Mouse (Mus musculus): ENCODE data around the gene Arl4c. TPM values are rescaled to one million over a fixed set of nuclear protein-coding genes. Genes with fewer than 3 reads are reported as not detected.
A peak's percentile ranks its signal among the peaks of the same experiment; 100 is the strongest.

The Arl4c gene
- polyA plus RNA-seq (2014; fragmentation: Nextera tagmentation; extraction: Ambion mirVana) = 3.1 and 4.4 TPM in 2 replicates

GRCm38 (mm10) chr1:88701870-88702661 is at the start of gene Arl4c:
TSS of gene Arl4c (minus strand) at chr1:88702221.
- peak within 1 kb of the TSS; percentile 81 to 88 for H3K4me3 ChIP-seq (ENCODE audit: control insufficient read depth in 1 of 2, insufficient read depth in 1 of 2, low read depth in 1 of 2, low read length in 2 of 2)
- H3K27ac ChIP-seq (replicated peaks in 1 of 2; ENCODE audit: control insufficient read depth in 1 of 2, insufficient read depth in 1 of 2, low read depth in 2 of 2, low read length in 2 of 2) = peak within 1 kb of the TSS; percentile 74 to 89
- peak within 1 kb of the TSS; percentile 91 for H3K9ac ChIP-seq (ENCODE audit: low read length)
- WGBS = 2% methylated on average over 82 of the region's 91 CpGs
- H3K27me3 ChIP-seq (ENCODE audit: control insufficient read depth, insufficient read depth, low read length) = no peaks in the 10 kb centered on the region
- H3K9me3 ChIP-seq (ENCODE audit: control insufficient read depth, low read length) = no peaks in the 10 kb centered on the region
- H3K4me2 ChIP-seq (ENCODE audit: low read length) = peak within 1 kb of the TSS; percentile 93
- H3K36me3 ChIP-seq (ENCODE audit: control insufficient read depth, insufficient read depth, low read length) = peaks cover 9% of the 10 kb centered on the region; the same call in 1 of the 2 replicates
- peak; percentile 84 for ATAC-seq (ENCODE audit: insufficient number of reproducible peaks, insufficient read depth, low FRiP score, low read depth)
- H3K4me1 ChIP-seq (ENCODE audit: control insufficient read depth in 2 of 2, insufficient read depth in 2 of 2, low read length in 2 of 2) = peaks cover 7 to 16% of the 10 kb centered on the region in 2 experiments; a peak in 2 of 4 replicates

- no peaks in the 10 kb centered on the region for H3K36me3 ChIP-seq (ENCODE audit: control insufficient read depth, insufficient read depth, low read length)
- 78% methylated on average over 6 of the region's 6 CpGs for WGBS
- H3K4me2 ChIP-seq (ENCODE audit: low read length) = no peak overlapping the region
- no peak overlapping the region for H3K4me3 ChIP-seq (ENCODE audit: control insufficient read depth in 1 of 2, insufficient read depth in 1 of 2, low read depth in 1 of 2, low read length in 2 of 2)
- no peak overlapping the region for H3K27ac ChIP-seq (replicated peaks in 1 of 2; ENCODE audit: control insufficient read depth in 1 of 2, insufficient read depth in 1 of 2, low read depth in 2 of 2, low read length in 2 of 2)
- H3K4me1 ChIP-seq (ENCODE audit: control insufficient read depth in 2 of 2, insufficient read depth in 2 of 2, low read length in 2 of 2) = 0 out of 4 replicates have a peak, but pooled peaks cover 0 to 2% of the 10 kb centered on the region in 2 experiments
- ATAC-seq (ENCODE audit: insufficient number of reproducible peaks, insufficient read depth, low FRiP score, low read depth) = no peak
- H3K9ac ChIP-seq (ENCODE audit: low read length) = no peak overlapping the region
- 0 out of 2 replicates have a peak, but pooled peaks cover 4% of the 10 kb centered on the region for H3K27me3 ChIP-seq (ENCODE audit: control insufficient read depth, insufficient read depth, low read length)
- no peaks in the 10 kb centered on the region for H3K9me3 ChIP-seq (ENCODE audit: control insufficient read depth, low read length)
These were observed 49.3 kb upstream of the Arl4c start for GRCm38 (mm10) chr1:88751332-88751731.

GRCm38 (mm10) chr1:88750576-88750975 is 48.6 kb upstream of the Arl4c start:
- WGBS = 81% methylated on average over 7 of the region's 7 CpGs
- Histone ChIP-seq H3K4me2 (ENCODE audit: low read length) (no peak overlapping the region), H3K9ac (ENCODE audit: low read length) (no peak overlapping the region), H3K9me3 (ENCODE audit: control insufficient read depth, low read length) (no peaks in the 10 kb centered on the region), H3K4me1 (ENCODE audit: control insufficient read depth in 2 of 2, insufficient read depth in 2 of 2, low read length in 2 of 2) (peaks cover 0 to 2% of the 10 kb centered on the region in 2 experiments; a peak in 1 of 4 replicates), H3K4me3 (ENCODE audit: control insufficient read depth in 1 of 2, insufficient read depth in 1 of 2, low read depth in 1 of 2, low read length in 2 of 2) (no peak overlapping the region), H3K27ac (replicated peaks in 1 of 2; ENCODE audit: control insufficient read depth in 1 of 2, insufficient read depth in 1 of 2, low read depth in 2 of 2, low read length in 2 of 2) (no peak overlapping the region), H3K27me3 (ENCODE audit: control insufficient read depth, insufficient read depth, low read length) (0 out of 2 replicates have a peak, but pooled peaks cover 4% of the 10 kb centered on the region), H3K36me3 (ENCODE audit: control insufficient read depth, insufficient read depth, low read length) (no peaks in the 10 kb centered on the region)
- ATAC-seq (ENCODE audit: insufficient number of reproducible peaks, insufficient read depth, low FRiP score, low read depth) = no peak

DNA sequence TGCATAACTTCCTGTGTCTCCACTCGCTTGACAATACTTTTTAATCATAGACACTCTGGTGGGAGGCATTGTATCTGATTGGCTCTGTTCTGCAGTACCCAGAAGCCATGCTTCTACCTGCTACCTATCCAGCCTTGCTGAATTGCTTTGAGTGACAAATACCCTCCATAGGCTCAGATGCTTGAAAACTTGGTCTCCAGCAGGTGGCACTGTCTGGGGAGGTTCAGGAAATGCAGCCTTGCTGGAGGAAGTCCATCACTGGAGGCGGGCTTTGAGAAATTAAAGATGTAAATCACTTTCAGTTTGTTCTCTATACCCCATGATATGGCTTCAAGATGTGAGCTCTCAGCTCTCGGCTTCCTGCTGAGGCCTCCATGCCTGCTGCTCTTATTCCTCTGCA is 48.1 kb upstream of the Arl4c start:
- peaks cover 0 to 3% of the 10 kb centered on the region in 2 experiments; a peak in 1 of 4 replicates for H3K4me1 ChIP-seq (ENCODE audit: control insufficient read depth in 2 of 2, insufficient read depth in 2 of 2, low read length in 2 of 2)
- H3K27me3 ChIP-seq (ENCODE audit: control insufficient read depth, insufficient read depth, low read length) = 0 out of 2 replicates have a peak, but pooled peaks cover 4% of the 10 kb centered on the region
- no peak overlapping the region for H3K4me3 ChIP-seq (ENCODE audit: control insufficient read depth in 1 of 2, insufficient read depth in 1 of 2, low read depth in 1 of 2, low read length in 2 of 2)
- H3K36me3 ChIP-seq (ENCODE audit: control insufficient read depth, insufficient read depth, low read length) = no peaks in the 10 kb centered on the region
- no peak overlapping the region for H3K27ac ChIP-seq (replicated peaks in 1 of 2; ENCODE audit: control insufficient read depth in 1 of 2, insufficient read depth in 1 of 2, low read depth in 2 of 2, low read length in 2 of 2)
- ATAC-seq (ENCODE audit: insufficient number of reproducible peaks, insufficient read depth, low FRiP score, low read depth) = no peak
- 87% methylated on average over 3 of the region's 3 CpGs for WGBS
- H3K4me2 ChIP-seq (ENCODE audit: low read length) = no peak overlapping the region
- H3K9ac ChIP-seq (ENCODE audit: low read length) = no peak overlapping the region
- H3K9me3 ChIP-seq (ENCODE audit: control insufficient read depth, low read length) = no peaks in the 10 kb centered on the region

- 72% methylated on average over 8 of the region's 8 CpGs for WGBS
- Histone ChIP-seq H3K36me3 (ENCODE audit: control insufficient read depth, insufficient read depth, low read length) (no peaks in the 10 kb centered on the region), H3K4me2 (ENCODE audit: low read length) (no peak overlapping the region), H3K27ac (replicated peaks in 1 of 2; ENCODE audit: control insufficient read depth in 1 of 2, insufficient read depth in 1 of 2, low read depth in 2 of 2, low read length in 2 of 2) (no peak overlapping the region), H3K4me1 (ENCODE audit: control insufficient read depth in 2 of 2, insufficient read depth in 2 of 2, low read length in 2 of 2) (peaks cover 0 to 3% of the 10 kb centered on the region in 2 experiments; a peak in 1 of 4 replicates), H3K4me3 (ENCODE audit: control insufficient read depth in 1 of 2, insufficient read depth in 1 of 2, low read depth in 1 of 2, low read length in 2 of 2) (no peak overlapping the region), H3K27me3 (ENCODE audit: control insufficient read depth, insufficient read depth, low read length) (0 out of 2 replicates have a peak, but pooled peaks cover 4% of the 10 kb centered on the region), H3K9me3 (ENCODE audit: control insufficient read depth, low read length) (no peaks in the 10 kb centered on the region), H3K9ac (ENCODE audit: low read length) (no peak overlapping the region)
- no peak for ATAC-seq (ENCODE audit: insufficient number of reproducible peaks, insufficient read depth, low FRiP score, low read depth)
These were observed 47.1 kb upstream of the Arl4c start for GRCm38 (mm10) chr1:88749106-88749505.

GRCm38 (mm10) chr1:88745256-88745655 is 43.2 kb upstream of the Arl4c start:
- Histone ChIP-seq H3K9me3 (ENCODE audit: control insufficient read depth, low read length) (no peaks in the 10 kb centered on the region), H3K9ac (ENCODE audit: low read length) (no peak overlapping the region), H3K36me3 (ENCODE audit: control insufficient read depth, insufficient read depth, low read length) (no peaks in the 10 kb centered on the region), H3K27ac (replicated peaks in 1 of 2; ENCODE audit: control insufficient read depth in 1 of 2, insufficient read depth in 1 of 2, low read depth in 2 of 2, low read length in 2 of 2) (no peak overlapping the region), H3K27me3 (ENCODE audit: control insufficient read depth, insufficient read depth, low read length) (no peaks in the 10 kb centered on the region), H3K4me2 (ENCODE audit: low read length) (no peak overlapping the region), H3K4me3 (ENCODE audit: control insufficient read depth in 1 of 2, insufficient read depth in 1 of 2, low read depth in 1 of 2, low read length in 2 of 2) (no peak overlapping the region), H3K4me1 (ENCODE audit: control insufficient read depth in 2 of 2, insufficient read depth in 2 of 2, low read length in 2 of 2) (peaks cover 0 to 2% of the 10 kb centered on the region in 2 experiments; a peak in 1 of 4 replicates)
- ATAC-seq (ENCODE audit: insufficient number of reproducible peaks, insufficient read depth, low FRiP score, low read depth) = no peak
- WGBS = 3% methylated on average over 8 of the region's 8 CpGs

DNA sequence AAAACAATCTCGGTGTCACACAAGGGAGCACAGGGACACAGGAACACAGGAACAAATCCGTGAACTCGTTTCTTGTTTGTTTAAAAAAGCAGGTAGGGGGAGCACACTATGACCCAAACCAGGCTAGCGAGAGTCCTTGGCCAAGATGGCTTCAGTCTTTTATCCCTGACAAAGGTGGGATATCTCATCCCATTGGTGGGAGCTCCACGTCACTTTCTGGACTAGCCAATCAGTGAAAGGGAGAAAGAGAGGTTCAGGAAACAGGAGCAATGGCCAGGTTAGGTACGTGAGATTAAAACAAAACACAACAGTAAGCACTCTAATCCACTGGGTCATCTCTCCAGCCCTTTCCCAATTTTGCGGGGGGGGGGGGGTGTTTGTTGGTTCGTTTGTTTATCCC is 42.2 kb upstream of the Arl4c start:
- Histone ChIP-seq H3K36me3 (ENCODE audit: control insufficient read depth, insufficient read depth, low read length) (no peaks in the 10 kb centered on the region), H3K27me3 (ENCODE audit: control insufficient read depth, insufficient read depth, low read length) (no peaks in the 10 kb centered on the region), H3K4me1 (ENCODE audit: control insufficient read depth in 2 of 2, insufficient read depth in 2 of 2, low read length in 2 of 2) (peaks cover 0 to 2% of the 10 kb centered on the region in 2 experiments; a peak in 1 of 4 replicates), H3K9me3 (ENCODE audit: control insufficient read depth, low read length) (no peaks in the 10 kb centered on the region), H3K4me2 (ENCODE audit: low read length) (no peak overlapping the region), H3K27ac (replicated peaks in 1 of 2; ENCODE audit: control insufficient read depth in 1 of 2, insufficient read depth in 1 of 2, low read depth in 2 of 2, low read length in 2 of 2) (no peak overlapping the region), H3K9ac (ENCODE audit: low read length) (no peak overlapping the region), H3K4me3 (ENCODE audit: control insufficient read depth in 1 of 2, insufficient read depth in 1 of 2, low read depth in 1 of 2, low read length in 2 of 2) (no peak overlapping the region)
- WGBS = 70% methylated on average over 8 of the region's 8 CpGs
- ATAC-seq (ENCODE audit: insufficient number of reproducible peaks, insufficient read depth, low FRiP score, low read depth) = no peak
